Mouse (Mus musculus): ENCODE data around the gene Foxp1. TPM values are rescaled to one million over a fixed set of nuclear protein-coding genes. Genes with fewer than 3 reads are reported as not detected.

Gene Foxp1
- polyA plus RNA-seq, 1 experiment from 2014 or later, result 57.8 TPM

DNA sequence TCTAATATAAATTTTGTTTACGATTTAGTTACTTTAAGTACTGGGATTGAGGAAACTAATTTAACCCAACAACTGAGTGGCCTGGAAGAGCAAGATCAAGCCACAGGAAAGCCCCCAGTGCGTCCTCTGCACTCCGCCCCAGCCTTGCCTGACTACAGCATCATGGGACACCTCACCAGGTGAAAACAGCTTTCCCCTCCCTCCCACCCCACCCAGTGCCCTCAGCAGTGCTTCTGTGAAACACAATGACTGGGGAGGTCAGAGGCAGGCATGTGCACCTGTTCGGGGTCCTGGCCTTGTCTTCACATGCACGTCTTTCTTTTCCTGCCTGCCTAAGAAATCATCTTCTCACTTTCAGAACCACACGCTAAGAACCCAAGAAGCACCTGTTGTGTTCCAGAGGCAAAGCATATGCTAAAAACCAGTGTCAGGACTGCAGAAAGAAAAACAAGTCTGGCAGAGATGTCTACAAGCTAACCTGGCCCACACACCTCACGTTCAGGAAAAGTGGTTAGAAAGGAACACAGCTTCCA lies 6.8 kb downstream of the Foxp1 start:
- WGBS, result 85% methylated on average over 7 of the region's 7 CpGs
- no peak for DNase-seq (ENCODE audit: extremely low spot score, low spot score)
- Histone ChIP-seq H3K27ac (no peak overlapping the region), H3K27me3 (ENCODE audit: poor library complexity, severe bottlenecking) (no peaks in the 10 kb centered on the region), H3K36me3 (replicated peaks) (peaks cover 12% of the 10 kb centered on the region), H3K4me3 (no peak overlapping the region), H3K4me1 (peaks cover 73% of the 10 kb centered on the region), H3K9me3 (no peaks in the 10 kb centered on the region)

DNA sequence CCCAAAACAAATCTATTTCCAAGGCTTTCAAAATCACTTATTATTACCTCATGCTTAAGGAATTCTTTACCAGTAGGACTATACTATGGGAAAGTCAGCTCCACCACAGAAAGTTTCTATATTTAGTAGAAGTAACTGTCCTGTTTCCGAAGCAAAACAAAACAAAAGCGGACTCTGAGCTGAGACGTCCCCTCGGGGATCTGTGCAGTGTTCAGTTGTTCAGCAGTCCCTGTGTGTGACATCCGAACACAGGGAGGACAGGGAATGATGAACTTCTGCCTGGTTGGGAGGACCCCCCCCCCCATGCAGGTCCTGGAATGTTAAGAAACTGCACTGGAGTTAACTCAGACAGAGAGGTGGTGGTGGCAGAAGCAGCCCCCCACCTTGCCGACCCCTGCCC lies 10.7 kb downstream of the Foxp1 start:
- no peak overlapping the region for H3K4me3 ChIP-seq
- no peaks in the 10 kb centered on the region for H3K27me3 ChIP-seq (ENCODE audit: poor library complexity, severe bottlenecking)
- no peaks in the 10 kb centered on the region for H3K9me3 ChIP-seq
- 60% methylated on average over 6 of the region's 6 CpGs for WGBS
- H3K27ac ChIP-seq, result 0 out of 2 replicates have a peak overlapping the region, but pooled peaks have one; percentile 44
- no peak for DNase-seq (ENCODE audit: extremely low spot score, low spot score)
- H3K36me3 ChIP-seq (replicated peaks), result peaks cover 34% of the 10 kb centered on the region
- H3K4me1 ChIP-seq, result peaks cover 48% of the 10 kb centered on the region

- no peak overlapping the region for H3K4me3 ChIP-seq
- no peaks in the 10 kb centered on the region for H3K9me3 ChIP-seq
- H3K36me3 ChIP-seq (replicated peaks), result peaks cover 55% of the 10 kb centered on the region
- WGBS, result 92% methylated on average over 9 of the region's 9 CpGs
- no peaks in the 10 kb centered on the region for H3K27me3 ChIP-seq (ENCODE audit: poor library complexity, severe bottlenecking)
- no peak for DNase-seq (ENCODE audit: extremely low spot score, low spot score)
- H3K27ac ChIP-seq, result no peak overlapping the region
- peaks cover 37% of the 10 kb centered on the region for H3K4me1 ChIP-seq
Measured at GRCm38 (mm10) chr6:99509189-99509592, 13.3 kb downstream of the Foxp1 start.

DNA sequence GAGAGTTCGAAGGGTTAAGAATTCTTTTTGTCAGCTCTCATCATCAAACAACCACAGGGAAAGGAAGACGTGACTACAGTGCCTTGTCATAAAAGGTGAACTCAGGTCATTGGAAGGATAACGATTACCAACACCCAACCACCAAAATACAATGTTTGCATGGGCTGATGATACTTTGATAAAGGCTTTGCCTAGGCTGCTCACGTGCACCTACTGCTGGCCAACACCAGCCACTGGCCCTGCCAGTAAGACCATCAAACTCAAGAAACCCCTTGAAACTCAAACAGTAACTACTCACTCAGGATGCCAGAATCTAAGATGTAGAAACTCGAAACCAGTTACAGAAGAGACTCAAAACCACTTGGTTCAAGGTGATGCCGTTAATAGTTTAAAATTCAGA lies 15.7 kb downstream of the Foxp1 start:
- DNase-seq (ENCODE audit: extremely low spot score, low spot score), result no peak
- WGBS, result 90% methylated on average over 6 of the region's 6 CpGs
- Histone ChIP-seq H3K9me3 (no peaks in the 10 kb centered on the region), H3K27me3 (ENCODE audit: poor library complexity, severe bottlenecking) (no peaks in the 10 kb centered on the region), H3K27ac (no peak overlapping the region), H3K4me3 (no peak overlapping the region), H3K4me1 (peaks cover 22% of the 10 kb centered on the region), H3K36me3 (replicated peaks) (peaks cover 68% of the 10 kb centered on the region)

DNA sequence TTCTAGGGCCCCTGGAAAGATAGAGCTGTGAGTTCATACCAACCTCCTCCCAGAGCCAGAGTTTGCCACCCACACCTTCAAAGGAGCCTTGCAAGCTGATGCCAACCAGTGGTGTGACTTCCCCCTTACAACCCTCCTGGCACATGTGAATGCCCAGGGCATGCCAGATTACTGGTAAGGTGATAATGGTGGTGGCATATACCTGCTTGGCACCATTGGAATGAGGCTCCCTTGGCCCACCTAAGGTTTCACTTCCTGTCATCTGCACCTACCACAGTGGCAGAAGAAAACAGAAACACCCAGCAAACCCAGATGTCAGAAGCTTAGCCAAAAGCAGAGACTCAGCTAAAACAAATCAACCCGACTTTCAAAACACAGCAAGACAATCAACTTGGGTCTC lies 18.8 kb downstream of the Foxp1 start:
- H3K27me3 ChIP-seq (ENCODE audit: poor library complexity, severe bottlenecking), result no peaks in the 10 kb centered on the region
- H3K9me3 ChIP-seq, result no peaks in the 10 kb centered on the region
- no peak overlapping the region for H3K27ac ChIP-seq
- 85% methylated on average over 1 of the region's 1 CpGs for WGBS
- H3K36me3 ChIP-seq (replicated peaks), result peaks cover 61% of the 10 kb centered on the region
- peaks cover 6% of the 10 kb centered on the region; the same call in 1 of the 2 replicates for H3K4me1 ChIP-seq
- no peak for DNase-seq (ENCODE audit: extremely low spot score, low spot score)
- H3K4me3 ChIP-seq, result no peak overlapping the region

DNA sequence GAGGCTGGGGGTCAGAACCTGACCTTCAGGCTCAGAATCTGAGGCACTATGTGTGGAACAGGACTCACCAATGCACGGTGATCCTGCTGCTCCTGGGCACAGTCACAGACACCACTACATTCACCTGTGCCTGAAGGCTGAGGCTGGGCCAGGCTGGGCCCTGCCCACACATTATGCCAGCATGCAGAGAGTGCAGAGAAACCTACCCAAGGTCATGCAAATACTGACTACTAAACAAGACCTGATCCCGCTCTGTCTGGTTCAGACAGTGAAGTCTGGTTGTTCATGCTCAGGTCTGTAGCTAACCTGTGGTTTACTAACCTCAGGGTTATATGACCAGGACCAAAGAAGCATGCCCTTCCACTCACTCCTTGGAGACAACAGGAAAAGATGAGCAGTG lies 19.8 kb downstream of the Foxp1 start:
- no peak overlapping the region for H3K27ac ChIP-seq
- peaks cover 55% of the 10 kb centered on the region for H3K36me3 ChIP-seq (replicated peaks)
- 91% methylated on average over 2 of the region's 2 CpGs for WGBS

GRCm38 (mm10) chr6:99502314-99502713 lies 20.2 kb downstream of the Foxp1 start:
- no peaks in the 10 kb centered on the region for H3K9me3 ChIP-seq
- no peaks in the 10 kb centered on the region for H3K27me3 ChIP-seq (ENCODE audit: poor library complexity, severe bottlenecking)
- DNase-seq (ENCODE audit: extremely low spot score, low spot score), result no peak
- H3K4me3 ChIP-seq, result no peak overlapping the region
- H3K36me3 ChIP-seq (replicated peaks), result peaks cover 51% of the 10 kb centered on the region
- peaks cover 15% of the 10 kb centered on the region for H3K4me1 ChIP-seq
- 89% methylated on average over 6 of the region's 6 CpGs for WGBS
- no peak overlapping the region for H3K27ac ChIP-seq

More for the DNA sequence above, 19.8 kb downstream of the Foxp1 start:
- no peak overlapping the region for H3K4me3 ChIP-seq
- no peaks in the 10 kb centered on the region for H3K9me3 ChIP-seq
- H3K27me3 ChIP-seq (ENCODE audit: poor library complexity, severe bottlenecking), result no peaks in the 10 kb centered on the region
- no peak for DNase-seq (ENCODE audit: extremely low spot score, low spot score)
- peaks cover 13% of the 10 kb centered on the region for H3K4me1 ChIP-seq

- Histone ChIP-seq H3K9me3 (no peaks in the 10 kb centered on the region), H3K4me3 (no peak overlapping the region), H3K4me1 (peaks cover 25% of the 10 kb centered on the region), H3K27ac (no peak overlapping the region), H3K36me3 (replicated peaks) (peaks cover 35% of the 10 kb centered on the region), H3K27me3 (ENCODE audit: poor library complexity, severe bottlenecking) (no peaks in the 10 kb centered on the region)
- DNase-seq (ENCODE audit: extremely low spot score, low spot score), result no peak
- 94% methylated on average over 3 of the region's 3 CpGs for WGBS
Measured at GRCm38 (mm10) chr6:99500570-99501270, 21.8 kb downstream of the Foxp1 start.

- Histone ChIP-seq H3K9me3 (no peaks in the 10 kb centered on the region), H3K36me3 (replicated peaks) (peaks cover 10% of the 10 kb centered on the region), H3K4me3 (no peak overlapping the region), H3K4me1 (peaks cover 29% of the 10 kb centered on the region), H3K27ac (no peak overlapping the region), H3K27me3 (ENCODE audit: poor library complexity, severe bottlenecking) (no peaks in the 10 kb centered on the region)
- WGBS, result 90% methylated on average over 7 of the region's 7 CpGs
- DNase-seq (ENCODE audit: extremely low spot score, low spot score), result no peak
Measured at GRCm38 (mm10) chr6:99498082-99498481, 24.4 kb downstream of the Foxp1 start.

GRCm38 (mm10) chr6:99496114-99496513 lies 26.4 kb downstream of the Foxp1 start:
- DNase-seq (ENCODE audit: extremely low spot score, low spot score), result no peak
- peaks cover 31% of the 10 kb centered on the region for H3K4me1 ChIP-seq
- no peaks in the 10 kb centered on the region for H3K9me3 ChIP-seq
- H3K27ac ChIP-seq, result no peak overlapping the region
- no peaks in the 10 kb centered on the region for H3K27me3 ChIP-seq (ENCODE audit: poor library complexity, severe bottlenecking)
- 91% methylated on average over 5 of the region's 5 CpGs for whole genome bisulfite sequencing
- no peak overlapping the region for H3K4me3 ChIP-seq
- no peaks in the 10 kb centered on the region; the same call in 1 of the 2 replicates for H3K36me3 ChIP-seq (replicated peaks)

DNA sequence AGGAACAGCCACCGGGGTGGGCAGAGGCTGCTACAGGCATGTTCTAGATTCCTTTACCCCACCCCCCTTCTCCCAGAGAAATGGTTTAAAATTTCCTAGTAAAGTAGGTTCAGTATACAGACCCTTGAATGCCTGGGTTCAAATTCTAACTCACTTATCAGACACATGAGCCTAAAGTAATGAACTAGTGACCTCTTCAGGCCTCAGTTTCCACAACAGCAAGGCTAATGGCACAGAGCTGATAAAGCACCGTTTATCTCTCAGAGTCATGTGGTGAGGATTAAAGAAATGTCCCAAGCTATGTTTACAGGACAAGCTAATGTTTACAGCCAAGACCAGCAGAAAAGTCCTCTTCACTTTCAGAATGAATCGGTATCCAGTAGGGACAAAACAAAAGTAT lies 29.6 kb downstream of the Foxp1 start:
- H3K36me3 ChIP-seq (replicated peaks), result peaks cover 4% of the 10 kb centered on the region
- no peak for DNase-seq (ENCODE audit: extremely low spot score, low spot score)
- no peak overlapping the region for H3K27ac ChIP-seq
- H3K27me3 ChIP-seq (ENCODE audit: poor library complexity, severe bottlenecking), result no peaks in the 10 kb centered on the region
- H3K9me3 ChIP-seq, result no peaks in the 10 kb centered on the region
- peaks cover 40% of the 10 kb centered on the region for H3K4me1 ChIP-seq
- 50% methylated on average over 3 of the region's 3 CpGs for WGBS
- no peak overlapping the region for H3K4me3 ChIP-seq

- 87% methylated on average over 6 of the region's 6 CpGs for WGBS
- no peak for DNase-seq (ENCODE audit: extremely low spot score, low spot score)
- Histone ChIP-seq H3K4me3 (no peak overlapping the region), H3K27ac (no peak overlapping the region), H3K9me3 (no peaks in the 10 kb centered on the region), H3K27me3 (ENCODE audit: poor library complexity, severe bottlenecking) (no peaks in the 10 kb centered on the region), H3K36me3 (replicated peaks) (peaks cover 4% of the 10 kb centered on the region), H3K4me1 (peaks cover 36% of the 10 kb centered on the region)
Measured at GRCm38 (mm10) chr6:99491979-99492544, 30.5 kb downstream of the Foxp1 start.

GRCm38 (mm10) chr6:99491146-99491545 lies 31.4 kb downstream of the Foxp1 start:
- Histone ChIP-seq H3K36me3 (replicated peaks) (peaks cover 6% of the 10 kb centered on the region), H3K4me3 (no peak overlapping the region), H3K4me1 (peaks cover 27% of the 10 kb centered on the region), H3K27ac (no peak overlapping the region), H3K27me3 (ENCODE audit: poor library complexity, severe bottlenecking) (no peaks in the 10 kb centered on the region), H3K9me3 (no peaks in the 10 kb centered on the region)
- no peak for DNase-seq (ENCODE audit: extremely low spot score, low spot score)
- WGBS, result 85% methylated on average over 3 of the region's 3 CpGs

Measured in forebrain, embryonic 10.5 days (tissue).